Mouse (Mus musculus) forebrain, embryonic 14.5 days (tissue): ENCODE measurements around the gene Khdrbs1. TPM values are rescaled to one million over a fixed set of nuclear protein-coding genes. Genes with fewer than 3 reads are reported as not detected.
"Not testable (repeated sequence)": the region's sequence is repeated elsewhere in the genome, so short reads cannot be mapped to it uniquely, and the experiment has no call there.

Source experiments
- ATAC-seq: fragments of 200-750 bp; cut with Nextera tagmentation; 2 replicates; pipeline ENCODE4 v1.8.0; 2017; ENCODE audit warnings: mild to moderate bottlenecking, moderate library complexity
- DNase-seq: peaks from one replicate; pipeline ENCODE4 v3.0.0-alpha.2; 2015; ENCODE audit warnings: low spot score
- H3K27ac ChIP-seq: fragments of 300-500 bp; sonication (generic); 2 replicates; pipeline ENCODE4 v1.5.1; 2014; ENCODE audit warnings: low read depth, mild to moderate bottlenecking, control low read depth, low read length, moderate library complexity
- H3K27me3 ChIP-seq: fragments of 300-500 bp; sonication (generic); replicated peaks from 2 replicates; pipeline ENCODE4 v1.6.1; 2014; ENCODE audit warnings: low read length, control low read depth, mixed read lengths; ENCODE audit not compliant: control insufficient read depth, insufficient read depth
- H3K36me3 ChIP-seq: fragments of 300-500 bp; sonication (generic); 2 replicates; pipeline ENCODE4 v1.6.1; 2014; ENCODE audit warnings: low read length, control low read depth; ENCODE audit not compliant: control insufficient read depth, insufficient read depth
- H3K4me1 ChIP-seq: fragments of 300-500 bp; sonication (generic); 2 replicates; pipeline ENCODE4 v1.6.1; 2014; ENCODE audit warnings: antibody characterized with exemption, low read length, control low read depth; ENCODE audit not compliant: control insufficient read depth, insufficient read depth
- H3K4me2 ChIP-seq: fragments of 300-500 bp; sonication (generic); 2 replicates; pipeline ENCODE4 v1.6.1; 2014; ENCODE audit warnings: mild to moderate bottlenecking, control low read depth, low read length
- H3K4me3 ChIP-seq: fragments of 300-500 bp; sonication (generic); 2 replicates; pipeline ENCODE4 v1.5.1; 2014; ENCODE audit warnings: low read depth, low read length, control low read depth
- H3K9ac ChIP-seq: fragments of 300-500 bp; sonication (generic); 2 replicates; pipeline ENCODE4 v1.6.1; 2014; ENCODE audit warnings: mild to moderate bottlenecking, low read length, control low read depth, moderate library complexity
- H3K9me3 ChIP-seq: fragments of 300-500 bp; sonication (generic); replicated peaks from 2 replicates; pipeline ENCODE4 v1.6.1; 2016; ENCODE audit warnings: low read length, control low read depth, mixed read lengths; ENCODE audit not compliant: control insufficient read depth
- WGBS: fragments of 180-500 bp; shearing (Covaris S2); extraction: QIAGEN DNeasy Blood & Tissue Kit; methylation state at CpG from one replicate; pipeline ENCODE4 v1.1.7; 2014; 5-methylcytosine and 5-hydroxymethylcytosine counted together
- polyA plus RNA-seq: library from polyadenylated mRNA; unstranded; fragments of >200 nt; fragmentation: Nextera tagmentation; extraction: Ambion mirVana; gene quantifications from 2 replicates; pipeline ENCODE4 v1.2.1, GENCODE M21; 2014

Khdrbs1 gene
- polyA plus RNA-seq, 1 experiment from 2014 or later = 133 TPM

- WGBS = 1% methylated on average over 11 of the region's 11 CpGs
- Histone ChIP-seq H3K9ac (peak overlapping the region; percentile 46), H3K27ac (peak overlapping the region; percentile 90), H3K9me3 (no peaks in the 10 kb centered on the region), H3K4me1 (peaks cover 19% of the 10 kb centered on the region), H3K36me3 (peaks cover 45% of the 10 kb centered on the region), H3K4me2 (peak overlapping the region; percentile 16; the same call in 1 of the 2 replicates), H3K4me3 (no peak overlapping the region), H3K27me3 (no peaks in the 10 kb centered on the region)
- DNase-seq = peak; percentile 95
- ATAC-seq = peak; percentile 86
Observed at GRCm38 (mm10) chr4:129702454-129702853, 39.6 kb downstream of the Khdrbs1 start.

- no peaks in the 10 kb centered on the region for H3K9me3 ChIP-seq
- peaks cover 43% of the 10 kb centered on the region for H3K36me3 ChIP-seq
- DNase-seq (peak; percentile 96), ATAC-seq (peak; percentile 28)
- H3K9ac ChIP-seq = peak overlapping the region; percentile 46
- peak overlapping the region; percentile 90 for H3K27ac ChIP-seq
- H3K4me3 ChIP-seq = no peak overlapping the region
- H3K27me3 ChIP-seq = no peaks in the 10 kb centered on the region
- 38% methylated on average over 17 of the region's 17 CpGs for WGBS
- peaks cover 25% of the 10 kb centered on the region for H3K4me1 ChIP-seq
- peak overlapping the region; percentile 16; the same call in 1 of the 2 replicates for H3K4me2 ChIP-seq
Observed at GRCm38 (mm10) chr4:129701503-129702377, 40.4 kb downstream of the Khdrbs1 start.

- ATAC-seq, H3K9me3 ChIP-seq, H3K9ac ChIP-seq, H3K4me2 ChIP-seq, H3K4me3 ChIP-seq, H3K27ac ChIP-seq, DNase-seq, H3K27me3 ChIP-seq: not testable (repeated sequence)
- WGBS = 88% methylated on average over 6 of the region's 6 CpGs
- peaks cover 27% of the 10 kb centered on the region for H3K4me1 ChIP-seq
- peaks cover 36% of the 10 kb centered on the region for H3K36me3 ChIP-seq
Observed at GRCm38 (mm10) chr4:129700661-129701060, 41.4 kb downstream of the Khdrbs1 start.

- ATAC-seq = no peak
- no peak overlapping the region for H3K4me3 ChIP-seq
- H3K4me2 ChIP-seq = no peak overlapping the region
- H3K4me1 ChIP-seq = peaks cover 31% of the 10 kb centered on the region
- no peak for DNase-seq
- peaks cover 32% of the 10 kb centered on the region for H3K36me3 ChIP-seq
- no peaks in the 10 kb centered on the region for H3K27me3 ChIP-seq
- H3K9me3 ChIP-seq = no peaks in the 10 kb centered on the region
- no peak overlapping the region for H3K27ac ChIP-seq
- 88% methylated on average over 1 of the region's 1 CpGs for WGBS
- no peak overlapping the region for H3K9ac ChIP-seq
Observed at GRCm38 (mm10) chr4:129700216-129700615, 41.9 kb downstream of the Khdrbs1 start.

- Histone ChIP-seq H3K4me2 (peak overlapping the region; percentile 63), H3K27ac (peak overlapping the region; percentile 96), H3K4me3 (peak overlapping the region; percentile 64), H3K9ac (peak overlapping the region; percentile 84), H3K9me3 (no peaks in the 10 kb centered on the region), H3K36me3 (peaks cover 26% of the 10 kb centered on the region), H3K4me1 (peaks cover 20% of the 10 kb centered on the region), H3K27me3 (no peaks in the 10 kb centered on the region)
- ATAC-seq = no peak
- DNase-seq = no peak
- 81% methylated on average over 7 of the region's 7 CpGs for WGBS
Observed at GRCm38 (mm10) chr4:129697191-129697590, 44.9 kb downstream of the Khdrbs1 start.

- H3K36me3 ChIP-seq = peaks cover 28% of the 10 kb centered on the region
- no peaks in the 10 kb centered on the region for H3K9me3 ChIP-seq
- peak; percentile 91 for ATAC-seq
- H3K27me3 ChIP-seq = no peaks in the 10 kb centered on the region
- H3K4me2 ChIP-seq = peak within 1 kb of the TSS; percentile 63
- DNase-seq = peak; percentile 98
- peak within 1 kb of the TSS; percentile 84 for H3K9ac ChIP-seq
- H3K4me1 ChIP-seq = peaks cover 13% of the 10 kb centered on the region
- peak within 1 kb of the TSS; percentile 64 for H3K4me3 ChIP-seq
- H3K27ac ChIP-seq = peak within 1 kb of the TSS; percentile 96
- under 1% methylated on average over 44 of the region's 57 CpGs for WGBS
Observed at GRCm38 (mm10) chr4:129696158-129696985, 45.7 kb downstream of the Khdrbs1 start, which contains the start of gene Tmem39b. TSS of gene Tmem39b (minus strand) at chr4:129696838.

GRCm38 (mm10) chr4:129695815-129696157 lies 46.3 kb downstream of the Khdrbs1 start:
- no peaks in the 10 kb centered on the region for H3K9me3 ChIP-seq
- H3K27ac ChIP-seq = peak overlapping the region; percentile 96
- no peaks in the 10 kb centered on the region for H3K27me3 ChIP-seq
- WGBS = 28% methylated on average over 6 of the region's 6 CpGs
- H3K4me1 ChIP-seq = peaks cover 13% of the 10 kb centered on the region
- peak overlapping the region; percentile 63 for H3K4me2 ChIP-seq
- H3K4me3 ChIP-seq = peak overlapping the region; percentile 64
- peak overlapping the region; percentile 84 for H3K9ac ChIP-seq
- no peak for DNase-seq
- no peak for ATAC-seq
- peaks cover 34% of the 10 kb centered on the region for H3K36me3 ChIP-seq

GRCm38 (mm10) chr4:129684531-129684930 lies 57.6 kb downstream of the Khdrbs1 start:
- no peak overlapping the region for H3K9ac ChIP-seq
- no peaks in the 10 kb centered on the region for H3K9me3 ChIP-seq
- no peak for DNase-seq
- no peak overlapping the region for H3K4me2 ChIP-seq
- 92% methylated on average over 6 of the region's 6 CpGs for WGBS
- H3K4me1 ChIP-seq = no peaks in the 10 kb centered on the region
- H3K27me3 ChIP-seq = no peaks in the 10 kb centered on the region
- peaks cover 94% of the 10 kb centered on the region for H3K36me3 ChIP-seq
- H3K27ac ChIP-seq = no peak overlapping the region
- no peak overlapping the region for H3K4me3 ChIP-seq
- ATAC-seq = no peak
